Mouse (Mus musculus) erythroblast, embryonic 14.5 days (primary cell): Measurements from ENCODE around the gene Sh3rf1.

Source experiments
- GATA1 ChIP-seq: IDR thresholded peaks from 2 replicates; pipeline ENCODE4 v1.6.1; 2012; ENCODE audit warnings: low read length, inconsistent platforms, mixed read lengths
- TAL1 ChIP-seq: IDR thresholded peaks from 3 replicates; pipeline ENCODE4 v1.6.1; 2012; ENCODE audit warnings: low read length, inconsistent platforms, mixed read lengths

GRCm38 (mm10) chr8:61316813-61317534 lies 93.3 kb downstream of the Sh3rf1 start:
- no peak for TF ChIP-seq TAL1
- TF ChIP-seq GATA1, result no peak
